Mouse (Mus musculus): ENCODE data around the gene Fgf12. TPM values are rescaled to one million over a fixed set of nuclear protein-coding genes. Genes with fewer than 3 reads are reported as not detected.

Gene Fgf12
- polyA plus RNA-seq, 2 experiments, result 0.06 TPM; not detected in 1

GRCm38 (mm10) chr16:28650589-28650988 lies 102.3 kb downstream of the Fgf12 start:
- no peak for TF ChIP-seq EP300 (IDR thresholded peaks at IDR 0.05; ENCODE audit: low read depth)
- TF ChIP-seq CTCF (IDR thresholded peaks at IDR 0.05; ENCODE audit: low read depth), result no peak
- DNase-seq (ENCODE audit: low read depth in 3 of 3, low spot score in 3 of 3), result no peak
- WGBS (ENCODE audit: insufficient replicate concordance), result 39% methylated on average over 3 of the region's 3 CpGs
- H3K4me3 ChIP-seq (ENCODE audit: insufficient read depth in 1 of 2, low read depth in 2 of 2, low read length in 2 of 2), result no peak overlapping the region
- no peaks in the 10 kb centered on the region for H3K9me3 ChIP-seq (ENCODE audit: control insufficient read depth, low read length)
- H3K9ac ChIP-seq (replicated peaks), result no peak overlapping the region
- no peak overlapping the region for H3K4me2 ChIP-seq (ENCODE audit: low read depth)
- H3K4me1 ChIP-seq (replicated peaks; ENCODE audit: control insufficient read depth in 2 of 2, insufficient read depth in 2 of 2, low read length in 1 of 2), result no peaks in the 10 kb centered on the region
- no peaks in the 10 kb centered on the region for H3K27me3 ChIP-seq (ENCODE audit: control insufficient read depth, insufficient read depth, low read length)
- no peak for ATAC-seq (ENCODE audit: insufficient read depth)
- H3K36me3 ChIP-seq (replicated peaks; ENCODE audit: control insufficient read depth, insufficient read depth, low read depth), result no peaks in the 10 kb centered on the region
- H3K27ac ChIP-seq, result no peak overlapping the region

- no peak for ATAC-seq (ENCODE audit: insufficient read depth)
- no peak for DNase-seq (ENCODE audit: low read depth in 3 of 3, low spot score in 3 of 3)
- Histone ChIP-seq H3K4me3 (ENCODE audit: insufficient read depth in 1 of 2, low read depth in 2 of 2, low read length in 2 of 2) (no peak overlapping the region), H3K4me1 (replicated peaks; ENCODE audit: control insufficient read depth in 2 of 2, insufficient read depth in 2 of 2, low read length in 1 of 2) (no peaks in the 10 kb centered on the region), H3K27me3 (ENCODE audit: control insufficient read depth, insufficient read depth, low read length) (no peaks in the 10 kb centered on the region), H3K9me3 (ENCODE audit: control insufficient read depth, low read length) (no peaks in the 10 kb centered on the region), H3K36me3 (replicated peaks; ENCODE audit: control insufficient read depth, insufficient read depth, low read depth) (no peaks in the 10 kb centered on the region), H3K9ac (replicated peaks) (no peak overlapping the region), H3K4me2 (ENCODE audit: low read depth) (no peak overlapping the region), H3K27ac (no peak overlapping the region)
- 60% methylated on average over 3 of the region's 3 CpGs for WGBS (ENCODE audit: insufficient replicate concordance)
- TF ChIP-seq EP300 (IDR thresholded peaks at IDR 0.05; ENCODE audit: low read depth) (no peak), CTCF (IDR thresholded peaks at IDR 0.05; ENCODE audit: low read depth) (no peak)
Measured at GRCm38 (mm10) chr16:28645030-28645429, 107.8 kb downstream of the Fgf12 start.

- DNase-seq (ENCODE audit: low read depth in 3 of 3, low spot score in 3 of 3) (no peak), ATAC-seq (ENCODE audit: insufficient read depth) (no peak)
- H3K9ac ChIP-seq (replicated peaks), result no peak overlapping the region
- WGBS (ENCODE audit: insufficient replicate concordance), result 68% methylated on average over 5 of the region's 5 CpGs
- no peaks in the 10 kb centered on the region for H3K27me3 ChIP-seq (ENCODE audit: control insufficient read depth, insufficient read depth, low read length)
- TF ChIP-seq EP300 (IDR thresholded peaks at IDR 0.05; ENCODE audit: low read depth), result no peak
- TF ChIP-seq CTCF (IDR thresholded peaks at IDR 0.05; ENCODE audit: low read depth), result no peak
- H3K4me1 ChIP-seq (replicated peaks; ENCODE audit: control insufficient read depth in 2 of 2, insufficient read depth in 2 of 2, low read length in 1 of 2), result no peaks in the 10 kb centered on the region
- H3K27ac ChIP-seq, result no peak overlapping the region
- no peak overlapping the region for H3K4me3 ChIP-seq (ENCODE audit: insufficient read depth in 1 of 2, low read depth in 2 of 2, low read length in 2 of 2)
- H3K9me3 ChIP-seq (ENCODE audit: control insufficient read depth, low read length), result no peaks in the 10 kb centered on the region
- H3K36me3 ChIP-seq (replicated peaks; ENCODE audit: control insufficient read depth, insufficient read depth, low read depth), result no peaks in the 10 kb centered on the region
- no peak overlapping the region for H3K4me2 ChIP-seq (ENCODE audit: low read depth)
Measured at GRCm38 (mm10) chr16:28631721-28632120, 121.1 kb downstream of the Fgf12 start.

GRCm38 (mm10) chr16:28630771-28631484 lies 121.9 kb downstream of the Fgf12 start:
- WGBS (ENCODE audit: insufficient replicate concordance), result 64% methylated on average over 11 of the region's 11 CpGs
- H3K9me3 ChIP-seq (ENCODE audit: control insufficient read depth, low read length), result no peaks in the 10 kb centered on the region
- TF ChIP-seq EP300 (IDR thresholded peaks at IDR 0.05; ENCODE audit: low read depth) (no peak), CTCF (IDR thresholded peaks at IDR 0.05; ENCODE audit: low read depth) (no peak)
- no peaks in the 10 kb centered on the region for H3K36me3 ChIP-seq (replicated peaks; ENCODE audit: control insufficient read depth, insufficient read depth, low read depth)
- no peaks in the 10 kb centered on the region for H3K4me1 ChIP-seq (replicated peaks; ENCODE audit: control insufficient read depth in 2 of 2, insufficient read depth in 2 of 2, low read length in 1 of 2)
- DNase-seq (ENCODE audit: low read depth in 3 of 3, low spot score in 3 of 3), result no peak
- no peak for ATAC-seq (ENCODE audit: insufficient read depth)
- H3K27ac ChIP-seq, result no peak overlapping the region
- no peak overlapping the region for H3K4me2 ChIP-seq (ENCODE audit: low read depth)
- H3K27me3 ChIP-seq (ENCODE audit: control insufficient read depth, insufficient read depth, low read length), result no peaks in the 10 kb centered on the region
- H3K4me3 ChIP-seq (ENCODE audit: insufficient read depth in 1 of 2, low read depth in 2 of 2, low read length in 2 of 2), result no peak overlapping the region
- no peak overlapping the region for H3K9ac ChIP-seq (replicated peaks)

- no peaks in the 10 kb centered on the region for H3K9me3 ChIP-seq (ENCODE audit: control insufficient read depth, low read length)
- H3K4me3 ChIP-seq (ENCODE audit: insufficient read depth in 1 of 2, low read depth in 2 of 2, low read length in 2 of 2), result no peak overlapping the region
- 74% methylated on average over 6 of the region's 6 CpGs for WGBS (ENCODE audit: insufficient replicate concordance)
- no peaks in the 10 kb centered on the region for H3K27me3 ChIP-seq (ENCODE audit: control insufficient read depth, insufficient read depth, low read length)
- H3K9ac ChIP-seq (replicated peaks), result no peak overlapping the region
- H3K27ac ChIP-seq, result no peak overlapping the region
- ATAC-seq (ENCODE audit: insufficient read depth), result no peak
- no peak overlapping the region for H3K4me2 ChIP-seq (ENCODE audit: low read depth)
- TF ChIP-seq EP300 (IDR thresholded peaks at IDR 0.05; ENCODE audit: low read depth), result no peak
- TF ChIP-seq CTCF (IDR thresholded peaks at IDR 0.05; ENCODE audit: low read depth), result no peak
- H3K36me3 ChIP-seq (replicated peaks; ENCODE audit: control insufficient read depth, insufficient read depth, low read depth), result no peaks in the 10 kb centered on the region
- no peaks in the 10 kb centered on the region for H3K4me1 ChIP-seq (replicated peaks; ENCODE audit: control insufficient read depth in 2 of 2, insufficient read depth in 2 of 2, low read length in 1 of 2)
- DNase-seq (ENCODE audit: low read depth in 3 of 3, low spot score in 3 of 3), result no peak
Measured at GRCm38 (mm10) chr16:28626259-28626658, 126.6 kb downstream of the Fgf12 start.

Measured in liver, embryonic 14.5 days (tissue).